Mouse (Mus musculus): ENCODE data around the gene Rdh14. TPM values are rescaled to one million over a fixed set of nuclear protein-coding genes. Genes with fewer than 3 reads are reported as not detected.

The Rdh14 gene
- polyA plus RNA-seq, 1 experiment from 2014 or later = 28.9 TPM

GRCm38 (mm10) chr12:10410511-10411179 is 20.1 kb downstream of the Rdh14 start:
- DNase-seq = no peak
- Histone ChIP-seq H3K4me1 (ENCODE audit: insufficient read depth) (no peaks in the 10 kb centered on the region), H3K9me3 (ENCODE audit: low read depth, low read length) (no peaks in the 10 kb centered on the region), H3K27ac (ENCODE audit: low read depth) (no peak overlapping the region), H3K36me3 (ENCODE audit: insufficient read depth) (no peaks in the 10 kb centered on the region), H3K4me3 (ENCODE audit: low read depth, low read length) (no peak overlapping the region), H3K9ac (no peak overlapping the region), H3K27me3 (ENCODE audit: insufficient read depth, low read length) (no peaks in the 10 kb centered on the region), H3K4me2 (no peak overlapping the region)
- TF ChIP-seq CTCF (IDR thresholded peaks at IDR 0.05; ENCODE audit: low read depth) = no peak
- 80% methylated on average over 3 of the region's 3 CpGs for WGBS
- no peak for ATAC-seq (ENCODE audit: insufficient read depth)

- no peak for TF ChIP-seq CTCF (IDR thresholded peaks at IDR 0.05; ENCODE audit: low read depth)
- 98% methylated on average over 1 of the region's 1 CpGs for WGBS
Measured at GRCm38 (mm10) chr12:10411453-10411852, 20.9 kb downstream of the Rdh14 start.

DNA sequence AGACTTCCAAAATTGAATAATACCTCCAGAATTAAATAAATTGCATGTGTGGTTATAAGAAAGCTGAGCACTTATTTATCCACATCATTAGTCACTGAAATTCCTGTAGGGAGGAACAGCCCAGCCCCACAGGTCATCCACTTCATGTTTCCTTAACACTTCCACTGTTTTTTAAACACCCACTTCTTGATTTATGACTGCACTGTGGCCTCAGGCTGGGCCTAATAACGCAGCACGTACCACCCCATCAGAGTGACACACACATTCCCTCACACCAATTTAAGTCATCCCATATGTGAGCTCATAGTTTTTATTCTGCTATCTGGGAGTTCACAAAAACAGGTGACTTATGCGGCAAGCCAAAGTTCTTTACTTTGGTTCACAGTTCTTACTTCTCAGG is 31.8 kb downstream of the Rdh14 start:
- 22% methylated on average over 3 of the region's 3 CpGs for WGBS

More at GRCm38 (mm10) chr12:10411453-10411852, 20.9 kb downstream of the Rdh14 start:
- no peaks in the 10 kb centered on the region for H3K4me1 ChIP-seq (ENCODE audit: insufficient read depth)
- no peak overlapping the region for H3K27ac ChIP-seq (ENCODE audit: low read depth)
- ATAC-seq (ENCODE audit: insufficient read depth) = no peak
- no peaks in the 10 kb centered on the region for H3K9me3 ChIP-seq (ENCODE audit: low read depth, low read length)
- H3K27me3 ChIP-seq (ENCODE audit: insufficient read depth, low read length) = no peaks in the 10 kb centered on the region
- H3K4me3 ChIP-seq (ENCODE audit: low read depth, low read length) = no peak overlapping the region
- DNase-seq = no peak
- no peaks in the 10 kb centered on the region for H3K36me3 ChIP-seq (ENCODE audit: insufficient read depth)
- H3K9ac ChIP-seq = no peak overlapping the region
- H3K4me2 ChIP-seq = no peak overlapping the region

DNA sequence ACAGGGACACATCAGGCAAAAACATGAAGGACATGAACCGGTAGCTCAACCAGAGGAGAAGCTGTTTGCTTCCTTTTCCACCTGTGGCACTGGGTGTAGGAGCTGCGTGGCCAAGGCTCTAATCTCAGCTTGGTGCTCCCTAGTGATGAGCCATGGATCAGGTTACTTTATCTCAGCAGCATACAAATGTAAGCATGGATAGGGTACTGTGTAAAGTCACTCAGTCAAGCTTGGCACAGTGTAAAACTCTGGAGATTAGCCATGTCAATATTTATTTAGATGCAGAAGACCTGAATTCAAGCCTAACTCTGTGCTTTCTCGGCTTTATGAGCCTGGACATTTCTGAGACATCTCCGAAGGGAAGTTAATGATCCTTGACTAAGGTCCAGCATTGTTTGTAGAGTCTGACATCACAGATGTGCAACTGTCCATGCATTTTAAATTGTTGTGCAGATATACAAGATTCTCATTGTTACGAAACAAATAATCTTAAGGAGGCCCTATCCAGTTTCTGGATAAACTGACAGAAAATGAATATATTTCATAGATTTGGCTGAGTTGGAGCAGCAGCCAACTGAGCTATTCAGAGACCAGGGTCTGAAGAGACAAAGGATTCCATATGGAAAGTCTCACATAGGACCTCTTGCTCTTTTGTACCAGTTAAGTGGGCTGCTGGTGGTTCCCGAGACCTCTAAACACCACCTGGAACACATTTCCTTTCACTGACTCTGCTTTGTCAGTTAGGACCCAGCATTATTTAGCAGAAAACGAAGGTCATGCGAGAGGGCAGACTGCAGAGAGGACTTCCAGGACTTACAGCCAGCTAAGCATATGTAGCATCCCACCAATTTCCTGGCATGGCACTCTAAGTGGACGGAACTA is 35.7 kb downstream of the Rdh14 start:
- H3K27ac ChIP-seq (ENCODE audit: low read depth) = peak overlapping the region; percentile 48; the same call in 1 of the 2 replicates
- ATAC-seq (ENCODE audit: insufficient read depth) = peak; percentile 87
- 0 out of 2 replicates have a peak, but pooled peaks cover 3% of the 10 kb centered on the region for H3K4me1 ChIP-seq (ENCODE audit: insufficient read depth)
- H3K4me2 ChIP-seq = no peak overlapping the region
- no peak overlapping the region for H3K4me3 ChIP-seq (ENCODE audit: low read depth, low read length)
- no peaks in the 10 kb centered on the region for H3K36me3 ChIP-seq (ENCODE audit: insufficient read depth)
- no peaks in the 10 kb centered on the region for H3K9me3 ChIP-seq (ENCODE audit: low read depth, low read length)
- no peaks in the 10 kb centered on the region for H3K27me3 ChIP-seq (ENCODE audit: insufficient read depth, low read length)
- DNase-seq = peak; percentile 77
- 45% methylated on average over 9 of the region's 9 CpGs for WGBS
- no peak for TF ChIP-seq CTCF (IDR thresholded peaks at IDR 0.05; ENCODE audit: low read depth)
- H3K9ac ChIP-seq = no peak overlapping the region

More for the DNA sequence above, 31.8 kb downstream of the Rdh14 start:
- DNase-seq (no peak), ATAC-seq (ENCODE audit: insufficient read depth) (no peak)
- Histone ChIP-seq H3K9ac (no peak overlapping the region), H3K4me2 (no peak overlapping the region), H3K27ac (ENCODE audit: low read depth) (no peak overlapping the region), H3K4me1 (ENCODE audit: insufficient read depth) (0 out of 2 replicates have a peak, but pooled peaks cover 3% of the 10 kb centered on the region), H3K9me3 (ENCODE audit: low read depth, low read length) (no peaks in the 10 kb centered on the region), H3K36me3 (ENCODE audit: insufficient read depth) (no peaks in the 10 kb centered on the region), H3K27me3 (ENCODE audit: insufficient read depth, low read length) (no peaks in the 10 kb centered on the region), H3K4me3 (ENCODE audit: low read depth, low read length) (no peak overlapping the region)
- TF ChIP-seq CTCF (IDR thresholded peaks at IDR 0.05; ENCODE audit: low read depth) = no peak

DNA sequence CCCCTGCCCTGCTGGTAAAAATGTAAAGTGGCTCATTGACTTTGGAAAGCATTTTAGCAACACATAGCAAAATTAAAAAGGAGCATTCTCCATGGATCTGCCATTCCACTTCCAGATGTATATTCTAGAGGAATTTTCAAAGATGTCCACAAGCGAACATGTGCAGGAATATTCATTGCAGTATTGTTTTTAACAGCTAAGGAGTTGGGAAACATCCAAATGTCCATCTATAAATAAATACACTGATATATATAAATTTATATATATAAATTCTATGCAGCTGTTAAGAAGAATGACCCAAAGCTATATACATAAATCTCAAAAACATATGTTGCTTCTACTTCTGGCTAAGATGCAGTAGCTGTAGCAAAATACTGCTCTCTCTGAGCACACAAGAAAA is 40.4 kb downstream of the Rdh14 start:
- no peak for ATAC-seq (ENCODE audit: insufficient read depth)
- WGBS = 60% methylated on average over 1 of the region's 1 CpGs
- no peak overlapping the region for H3K4me3 ChIP-seq (ENCODE audit: low read depth, low read length)
- H3K9ac ChIP-seq = no peak overlapping the region
- no peaks in the 10 kb centered on the region for H3K36me3 ChIP-seq (ENCODE audit: insufficient read depth)
- 0 out of 2 replicates have a peak, but pooled peaks cover 2% of the 10 kb centered on the region for H3K4me1 ChIP-seq (ENCODE audit: insufficient read depth)
- H3K27ac ChIP-seq (ENCODE audit: low read depth) = no peak overlapping the region
- no peaks in the 10 kb centered on the region for H3K9me3 ChIP-seq (ENCODE audit: low read depth, low read length)
- no peaks in the 10 kb centered on the region for H3K27me3 ChIP-seq (ENCODE audit: insufficient read depth, low read length)
- H3K4me2 ChIP-seq = no peak overlapping the region
- peak; percentile 18 for DNase-seq
- TF ChIP-seq CTCF (IDR thresholded peaks at IDR 0.05; ENCODE audit: low read depth) = no peak

DNA sequence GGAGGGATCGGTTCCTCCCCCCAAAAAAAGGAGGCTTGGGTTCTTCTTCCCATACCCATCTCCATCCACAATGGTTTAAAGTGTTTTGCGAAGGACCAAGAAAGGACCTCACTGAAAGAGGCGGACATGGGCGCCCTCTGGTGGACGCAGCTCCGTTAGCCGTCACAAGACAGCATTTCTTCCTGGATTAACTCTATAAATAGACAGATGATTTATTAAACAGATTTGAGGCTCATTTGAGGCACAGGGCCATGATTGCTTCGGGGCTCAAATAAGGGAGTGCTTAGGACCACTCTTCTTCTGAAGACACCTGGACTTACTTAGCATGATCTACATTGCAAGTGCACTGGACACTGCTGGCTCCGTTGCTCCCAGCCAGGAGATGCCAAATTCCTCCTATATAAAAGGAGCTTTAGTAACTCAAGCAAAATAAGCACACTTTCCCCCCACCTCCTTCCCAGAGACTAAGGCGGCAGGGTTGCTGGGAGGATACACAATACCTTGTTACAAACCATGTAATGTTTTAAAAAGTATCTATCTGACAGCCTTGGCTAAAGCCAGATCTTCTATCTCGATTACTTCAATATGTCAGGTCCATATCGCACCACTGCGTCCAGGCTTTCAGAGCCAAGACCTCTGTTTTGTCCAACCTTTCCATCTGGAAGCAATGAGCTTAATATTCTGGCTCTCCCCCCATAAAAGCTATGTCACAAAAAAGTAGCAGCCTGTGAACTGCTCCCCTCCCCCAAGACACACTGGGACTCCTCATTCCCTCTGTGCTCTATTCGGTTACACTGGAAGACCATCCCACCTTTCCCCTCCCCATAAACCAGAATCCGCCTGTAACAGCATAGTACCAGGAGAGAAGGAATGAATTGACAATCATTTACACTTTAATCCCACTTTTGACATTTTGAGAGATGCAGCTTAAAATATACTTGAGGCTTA is 47.8 kb downstream of the Rdh14 start:
- Histone ChIP-seq H3K9me3 (ENCODE audit: low read depth, low read length) (no peaks in the 10 kb centered on the region), H3K4me3 (ENCODE audit: low read depth, low read length) (no peak overlapping the region), H3K36me3 (ENCODE audit: insufficient read depth) (no peaks in the 10 kb centered on the region), H3K27ac (ENCODE audit: low read depth) (no peak overlapping the region), H3K9ac (no peak overlapping the region), H3K4me2 (no peak overlapping the region), H3K4me1 (ENCODE audit: insufficient read depth) (no peaks in the 10 kb centered on the region), H3K27me3 (ENCODE audit: insufficient read depth, low read length) (no peaks in the 10 kb centered on the region)
- peak; percentile 71 for ATAC-seq (ENCODE audit: insufficient read depth)
- WGBS = 29% methylated on average over 15 of the region's 15 CpGs
- TF ChIP-seq CTCF (IDR thresholded peaks at IDR 0.05; ENCODE audit: low read depth) = peak; percentile 88
- DNase-seq = peak; percentile 95

Measured in lung, embryonic 14.5 days (tissue).